Mouse (Mus musculus) midbrain, embryonic 11.5 days (tissue): ENCODE data around the gene Krtap9-1. TPM values are rescaled to one million over a fixed set of nuclear protein-coding genes. Genes with fewer than 3 reads are reported as not detected.
"Not testable (repeated sequence)": the region's sequence is repeated elsewhere in the genome, so short reads cannot be mapped to it uniquely, and the experiment has no call there.

ENCODE experiments used
- ATAC-seq: fragments of 200-750 bp; cut with Nextera tagmentation; 2 replicates; pipeline ENCODE4 v1.8.0; 2017; ENCODE audit warnings: moderate TSS enrichment, moderate library complexity; ENCODE audit not compliant: low FRiP score
- DNase-seq: peaks from one replicate; pipeline ENCODE4 v3.0.0; 2015; ENCODE audit warnings: low spot score; ENCODE audit errors: missing footprints
- H3K27ac ChIP-seq: fragments of 300-500 bp; sonication (generic); 2 replicates; pipeline ENCODE4 v1.5.1; 2014; ENCODE audit warnings: low read depth, low read length
- H3K27me3 ChIP-seq: fragments of 300-500 bp; sonication (generic); 2 replicates; pipeline ENCODE4 v1.6.1; 2014; ENCODE audit warnings: mild to moderate bottlenecking, low read length, moderate library complexity, mixed read lengths; ENCODE audit not compliant: control insufficient read depth, insufficient read depth
- H3K36me3 ChIP-seq: fragments of 300-500 bp; sonication (generic); 2 replicates; pipeline ENCODE4 v1.6.1; 2014; ENCODE audit warnings: mild to moderate bottlenecking, low read length, moderate library complexity, mixed read lengths; ENCODE audit not compliant: control insufficient read depth, insufficient read depth
- H3K4me1 ChIP-seq: fragments of 300-500 bp; sonication (generic); 2 replicates; pipeline ENCODE4 v1.6.1; 2014; ENCODE audit warnings: low read length; ENCODE audit not compliant: control insufficient read depth, insufficient read depth
- H3K4me2 ChIP-seq: fragments of 300-500 bp; sonication (generic); 2 replicates; pipeline ENCODE4 v1.6.1; 2014; ENCODE audit warnings: mild to moderate bottlenecking, moderate library complexity
- H3K4me3 ChIP-seq: fragments of 300-500 bp; sonication (generic); 2 replicates; pipeline ENCODE4 v1.5.1; 2014; ENCODE audit warnings: low read depth, low read length
- H3K9ac ChIP-seq: fragments of 300-500 bp; sonication (generic); 2 replicates; pipeline ENCODE4 v1.6.1; 2014; ENCODE audit warnings: low read length
- H3K9me3 ChIP-seq: fragments of 300-500 bp; sonication (generic); 2 replicates; pipeline ENCODE4 v1.6.1; 2016; ENCODE audit warnings: low read length; ENCODE audit not compliant: control insufficient read depth
- WGBS: fragments of 180-500 bp; shearing (Covaris S2); extraction: QIAGEN DNeasy Blood & Tissue Kit; methylation state at CpG from one replicate; pipeline ENCODE4 v1.1.7; 2014; 5-methylcytosine and 5-hydroxymethylcytosine counted together
- polyA plus RNA-seq: library from polyadenylated mRNA; unstranded; fragments of >200 nt; fragmentation: Nextera tagmentation; extraction: Ambion mirVana; gene quantifications from 2 replicates; pipeline ENCODE4 v1.2.1, GENCODE M21; 2014

The Krtap9-1 gene
- not detected in 2 replicates for polyA plus RNA-seq

GRCm38 (mm10) chr11:99873089-99873488 is at the start of gene Krtap9-1:
Krtap9-1 (plus strand) TSS chr11:99873389.
- not testable (repeated sequence) for ATAC-seq, H3K27ac ChIP-seq, H3K4me2 ChIP-seq, H3K4me3 ChIP-seq, H3K9me3 ChIP-seq, H3K36me3 ChIP-seq, DNase-seq, H3K27me3 ChIP-seq, H3K9ac ChIP-seq, H3K4me1 ChIP-seq
- WGBS: 85% methylated on average over 1 of the region's 1 CpGs

DNA sequence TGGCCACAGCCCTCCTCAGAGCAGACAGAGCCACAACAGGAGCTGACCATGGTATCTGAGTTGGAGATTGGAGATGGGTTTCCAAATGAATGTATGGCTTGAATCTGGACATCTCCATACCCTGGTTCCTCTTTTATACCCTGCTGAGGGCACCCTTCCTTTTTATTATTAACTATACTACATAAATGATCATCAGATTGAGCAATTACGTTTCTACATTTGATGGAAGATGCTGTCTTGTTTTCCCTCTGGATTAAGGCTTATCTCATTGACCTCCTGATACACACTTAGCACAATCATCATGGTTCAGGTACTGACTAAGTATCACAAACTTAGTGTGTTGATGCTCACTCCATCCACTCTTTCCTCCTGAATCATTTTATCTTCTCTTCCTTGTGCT is 35.2 kb upstream of the Krtap9-1 start, which contains the start of gene 2300003K06Rik:
Gene 2300003K06Rik (minus strand): TSS at position 101 of the 400 bp plus-strand sequence.
- H3K9ac ChIP-seq: no peak within 1 kb of the TSS
- H3K9me3 ChIP-seq: no peaks in the 10 kb centered on the region
- H3K36me3 ChIP-seq: no peaks in the 10 kb centered on the region
- DNase-seq (no peak), ATAC-seq (no peak)
- no peaks in the 10 kb centered on the region for H3K27me3 ChIP-seq
- H3K4me2 ChIP-seq: no peak within 1 kb of the TSS
- H3K4me3 ChIP-seq: no peak within 1 kb of the TSS
- 78% methylated on average over 1 of the region's 1 CpGs for WGBS
- no peak within 1 kb of the TSS for H3K27ac ChIP-seq
- no peaks in the 10 kb centered on the region for H3K4me1 ChIP-seq

- no peaks in the 10 kb centered on the region for H3K36me3 ChIP-seq
- H3K27me3 ChIP-seq: no peaks in the 10 kb centered on the region
- 77% methylated on average over 1 of the region's 1 CpGs for WGBS
These were observed 31.0 kb upstream of the Krtap9-1 start for GRCm38 (mm10) chr11:99842185-99842584.

GRCm38 (mm10) chr11:99846746-99847145 is 26.4 kb upstream of the Krtap9-1 start:
- H3K9ac ChIP-seq: no peak overlapping the region
- WGBS: 98% methylated on average over 2 of the region's 2 CpGs

More at GRCm38 (mm10) chr11:99842185-99842584, 31.0 kb upstream of the Krtap9-1 start:
- Histone ChIP-seq H3K4me1 (no peaks in the 10 kb centered on the region), H3K9ac (no peak overlapping the region), H3K4me3 (no peak overlapping the region), H3K27ac (no peak overlapping the region), H3K9me3 (no peaks in the 10 kb centered on the region), H3K4me2 (no peak overlapping the region)
- DNase-seq (no peak), ATAC-seq (no peak)

GRCm38 (mm10) chr11:99851508-99851907 is 21.7 kb upstream of the Krtap9-1 start, which contains the start of gene Krtap4-16:
Krtap4-16 (minus strand) TSS chr11:99851608.
- no peak within 1 kb of the TSS for H3K27ac ChIP-seq
- H3K27me3 ChIP-seq: no peaks in the 10 kb centered on the region
- no peaks in the 10 kb centered on the region for H3K4me1 ChIP-seq
- ATAC-seq: no peak
- H3K4me3 ChIP-seq: no peak within 1 kb of the TSS
- no peak within 1 kb of the TSS for H3K9ac ChIP-seq
- no peak for DNase-seq
- no peak within 1 kb of the TSS for H3K4me2 ChIP-seq
- no peaks in the 10 kb centered on the region for H3K9me3 ChIP-seq
- H3K36me3 ChIP-seq: no peaks in the 10 kb centered on the region

More at GRCm38 (mm10) chr11:99846746-99847145, 26.4 kb upstream of the Krtap9-1 start:
- DNase-seq: no peak
- H3K4me2 ChIP-seq: no peak overlapping the region
- no peaks in the 10 kb centered on the region for H3K4me1 ChIP-seq
- H3K9me3 ChIP-seq: no peaks in the 10 kb centered on the region
- no peak overlapping the region for H3K4me3 ChIP-seq
- ATAC-seq: no peak
- no peak overlapping the region for H3K27ac ChIP-seq
- no peaks in the 10 kb centered on the region for H3K27me3 ChIP-seq
- no peaks in the 10 kb centered on the region for H3K36me3 ChIP-seq

DNA sequence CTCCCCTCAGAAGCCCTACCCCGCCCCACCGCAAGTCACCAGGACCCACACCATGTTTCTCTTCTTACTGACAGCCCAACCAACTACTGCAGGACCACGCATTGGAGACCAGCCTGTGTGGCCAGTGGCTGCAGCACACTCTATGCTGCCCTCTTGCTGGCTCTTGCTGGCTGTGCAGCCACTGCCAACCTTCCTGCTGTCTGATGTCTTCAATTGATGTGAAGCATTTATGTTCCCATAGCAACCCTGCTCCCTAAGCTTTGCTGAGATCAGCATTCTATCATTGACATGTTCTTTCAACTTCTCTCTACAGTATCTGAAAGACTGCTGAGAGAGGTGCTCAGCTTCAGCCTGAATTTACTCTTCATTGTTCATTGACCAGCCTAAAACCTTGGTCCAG is 19.1 kb upstream of the Krtap9-1 start:
- Histone ChIP-seq H3K36me3 (no peaks in the 10 kb centered on the region), H3K4me2 (no peak overlapping the region), H3K9ac (no peak overlapping the region), H3K9me3 (no peaks in the 10 kb centered on the region), H3K27ac (no peak overlapping the region), H3K4me3 (no peak overlapping the region), H3K27me3 (no peaks in the 10 kb centered on the region), H3K4me1 (no peaks in the 10 kb centered on the region)
- DNase-seq (peak; percentile 83), ATAC-seq (no peak)
- 52% methylated on average over 3 of the region's 3 CpGs for WGBS

- no peaks in the 10 kb centered on the region for H3K4me1 ChIP-seq
- no peak within 1 kb of the TSS for H3K4me2 ChIP-seq
- H3K9ac ChIP-seq: no peak within 1 kb of the TSS
- no peak within 1 kb of the TSS for H3K27ac ChIP-seq
- H3K27me3 ChIP-seq: no peaks in the 10 kb centered on the region
- H3K4me3 ChIP-seq: no peak within 1 kb of the TSS
- DNase-seq: no peak
- no peaks in the 10 kb centered on the region for H3K9me3 ChIP-seq
- WGBS: 92% methylated on average over 2 of the region's 2 CpGs
- ATAC-seq: no peak
- H3K36me3 ChIP-seq: no peaks in the 10 kb centered on the region
These were observed 15.6 kb upstream of the Krtap9-1 start, which contains the start of gene Gm11568 for GRCm38 (mm10) chr11:99857617-99858016. Gm11568 (plus strand) TSS chr11:99857917.

DNA sequence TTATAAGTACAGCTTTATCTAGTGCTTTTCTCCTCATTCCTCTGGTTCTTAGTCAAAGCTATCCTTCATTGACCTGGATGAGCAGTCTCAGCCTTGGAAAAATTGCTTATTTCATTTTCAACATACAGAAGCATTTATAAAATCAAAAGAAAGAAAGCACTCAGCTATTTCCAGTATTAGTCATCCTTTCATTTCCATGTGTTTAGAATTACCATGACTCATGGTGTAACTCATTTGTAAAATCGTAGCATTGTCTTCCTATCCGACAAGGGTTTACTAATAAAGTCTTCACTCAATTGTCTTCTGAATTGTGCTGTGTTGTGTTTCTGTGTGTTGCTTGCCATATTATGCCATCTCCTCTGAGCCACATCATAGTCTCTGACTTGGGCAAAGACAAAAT is 14.4 kb upstream of the Krtap9-1 start:
- WGBS: 85% methylated on average over 2 of the region's 2 CpGs
- H3K27me3 ChIP-seq: no peaks in the 10 kb centered on the region
- H3K27ac ChIP-seq: no peak overlapping the region
- DNase-seq: no peak
- H3K4me1 ChIP-seq: no peaks in the 10 kb centered on the region
- no peak overlapping the region for H3K4me2 ChIP-seq
- H3K9ac ChIP-seq: no peak overlapping the region
- no peak overlapping the region for H3K4me3 ChIP-seq
- H3K9me3 ChIP-seq: no peaks in the 10 kb centered on the region
- no peaks in the 10 kb centered on the region for H3K36me3 ChIP-seq
- ATAC-seq: no peak

DNA sequence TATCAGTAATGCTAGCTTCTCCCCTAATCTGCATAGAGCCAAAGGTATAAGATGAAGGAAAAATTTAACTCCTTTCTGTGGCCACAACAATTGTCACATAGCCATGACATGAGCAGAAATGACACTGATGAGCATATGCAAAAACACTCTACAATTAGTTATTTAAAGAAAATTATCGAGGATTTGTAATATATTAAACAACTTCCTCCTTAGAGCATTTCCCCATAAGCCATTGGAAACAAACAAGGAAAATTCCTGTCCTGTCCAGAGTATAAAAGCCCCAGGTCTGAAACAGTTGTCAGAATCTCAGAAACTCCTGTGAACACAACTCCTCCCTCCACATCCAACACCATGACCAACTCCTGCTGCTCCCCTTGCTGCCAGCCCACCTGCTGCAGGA is 9.0 kb upstream of the Krtap9-1 start, which contains the start of gene Gm11559:
Gene Gm11559 (plus strand): TSS at position 301 of the 400 bp plus-strand sequence.
- not testable (repeated sequence) for ATAC-seq, H3K4me3 ChIP-seq, H3K9ac ChIP-seq, H3K4me1 ChIP-seq, H3K9me3 ChIP-seq, DNase-seq, H3K4me2 ChIP-seq, H3K27me3 ChIP-seq, H3K36me3 ChIP-seq, H3K27ac ChIP-seq
- WGBS: 73% methylated on average over 1 of the region's 1 CpGs
